Mouse (Mus musculus): ENCODE results near the gene Zfp82. TPM values are rescaled to one million over a fixed set of nuclear protein-coding genes. Genes with fewer than 3 reads are reported as not detected.

Zfp82 gene
- polyA plus RNA-seq, 1 experiment, result 0.35 TPM

DNA sequence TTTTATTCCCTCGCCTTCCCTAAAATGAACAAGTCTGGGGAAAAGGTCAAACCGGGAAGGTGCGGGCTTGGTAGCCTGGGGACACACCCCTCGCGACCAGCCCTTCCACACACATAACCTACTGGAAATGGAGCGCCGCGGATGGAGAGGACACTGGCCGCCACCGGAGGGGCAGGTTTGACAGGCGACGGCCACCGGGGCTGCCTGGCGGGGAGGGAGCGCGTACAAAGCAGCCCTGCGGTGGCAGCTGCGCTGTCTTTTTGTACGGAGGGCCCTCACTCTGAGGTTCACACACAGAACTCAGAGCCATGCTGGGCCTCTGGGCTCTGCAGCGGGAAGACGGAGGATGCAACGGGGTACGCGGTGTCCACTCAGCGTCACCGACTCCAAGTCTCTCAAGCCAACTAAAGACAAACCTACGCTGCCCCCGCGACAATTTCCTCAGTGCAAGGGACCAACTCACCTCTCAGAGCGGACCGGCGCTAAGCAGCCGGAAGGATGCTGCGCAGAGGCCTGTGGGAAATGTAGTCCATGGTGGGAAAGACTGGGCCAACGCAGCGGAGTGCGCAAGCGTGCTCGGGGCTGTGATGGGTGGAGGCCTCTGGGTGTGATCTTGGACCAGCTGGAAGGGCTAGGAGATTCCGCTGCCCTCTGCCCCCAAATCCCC is 21.7 kb downstream of the Zfp82 start, which contains the start of gene Zfp14:
Gene Zfp14, minus strand, starts transcription at position 499 of the 667 bp plus-strand sequence.
- 1% methylated on average over 40 of the region's 40 CpGs for WGBS
- DNase-seq (ENCODE audit: low read depth, low spot score), result peak; percentile 94

DNA sequence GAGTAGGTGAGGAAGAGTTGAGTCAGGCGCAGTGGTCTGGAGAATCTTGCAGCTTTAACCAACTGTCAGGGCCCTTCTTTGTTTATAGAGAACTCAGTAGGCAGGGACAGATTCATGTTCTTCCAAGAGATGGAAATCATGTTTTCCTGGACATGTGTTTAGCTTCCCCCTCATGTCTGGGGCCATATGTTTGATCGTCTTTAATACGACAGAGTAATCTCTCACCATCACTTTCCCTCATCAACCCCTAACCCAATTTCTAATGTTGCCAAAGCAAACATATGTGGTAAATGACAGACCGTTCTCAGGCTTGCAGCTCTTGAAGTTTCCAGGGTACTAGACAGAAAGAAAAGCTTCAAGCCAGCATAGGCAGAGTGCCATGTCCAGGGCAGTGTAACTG is 24.6 kb downstream of the Zfp82 start:
- WGBS, result 76% methylated on average over 4 of the region's 4 CpGs
- DNase-seq (ENCODE audit: low read depth, low spot score), result no peak

DNA sequence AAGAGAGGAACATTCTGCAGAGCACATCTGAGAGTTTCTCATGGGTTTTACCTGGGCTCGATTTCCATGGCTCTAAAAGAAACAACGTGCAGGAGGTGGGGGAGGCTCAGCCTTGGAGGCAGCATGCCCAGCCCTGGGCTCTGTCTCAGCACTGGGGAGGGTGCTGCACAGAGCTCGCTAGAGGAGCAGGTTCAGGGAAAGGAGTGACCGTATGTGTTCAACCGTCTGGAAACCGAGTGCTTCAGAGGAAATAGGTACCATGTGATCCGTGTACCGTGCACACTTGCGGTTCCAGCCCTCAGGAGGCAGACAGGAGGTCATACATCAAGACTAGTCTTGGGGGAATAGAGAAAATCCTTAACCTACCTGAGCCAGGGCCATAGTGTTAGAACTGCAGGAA is 28.3 kb downstream of the Zfp82 start:
- WGBS, result 59% methylated on average over 9 of the region's 9 CpGs

DNA sequence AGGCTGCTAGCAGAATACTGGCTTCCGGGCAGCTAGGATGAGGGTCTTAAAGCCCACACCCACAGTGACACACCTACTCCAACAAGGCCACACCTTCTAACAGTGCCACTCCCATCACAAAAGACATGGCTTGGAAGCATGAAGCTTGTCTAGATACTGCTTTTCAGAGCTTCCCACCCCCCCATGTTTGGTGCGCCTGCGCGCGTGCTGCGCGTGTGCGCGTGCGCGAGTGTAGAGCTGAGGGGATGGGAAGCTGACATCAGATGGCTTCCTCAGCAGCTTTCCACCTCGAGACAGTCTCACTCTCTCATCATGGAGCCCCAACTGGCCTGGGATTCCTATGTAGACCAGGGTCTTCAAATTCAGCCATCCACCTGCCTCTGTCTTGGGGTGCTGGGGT is 38.4 kb downstream of the Zfp82 start:
- no peak for DNase-seq (ENCODE audit: low read depth, low spot score)
- WGBS, result 95% methylated on average over 12 of the region's 12 CpGs

More for the DNA sequence above, 28.3 kb downstream of the Zfp82 start:
- DNase-seq (ENCODE audit: low read depth, low spot score), result no peak

DNA sequence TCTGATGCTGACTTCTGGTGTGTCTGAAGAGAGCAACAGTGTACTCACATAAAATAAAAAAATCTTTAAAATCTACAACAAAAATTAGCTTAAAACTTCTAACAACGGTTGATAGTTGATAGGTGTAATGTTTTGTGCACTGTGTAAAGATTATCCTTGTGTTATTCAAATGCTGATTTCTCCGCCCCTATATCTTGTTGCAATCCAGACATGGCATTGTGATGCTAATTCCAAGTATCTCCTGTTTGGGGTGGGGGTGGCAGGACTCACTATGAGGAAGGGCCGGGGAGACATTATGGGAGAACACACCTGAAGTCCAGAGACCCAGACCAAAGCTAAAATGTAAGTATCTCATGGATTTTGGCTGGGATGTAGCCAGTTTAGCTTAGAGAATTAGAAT is 41.3 kb downstream of the Zfp82 start:
- no peak for DNase-seq (ENCODE audit: low read depth, low spot score)
- 91% methylated on average over 3 of the region's 3 CpGs for WGBS

DNA sequence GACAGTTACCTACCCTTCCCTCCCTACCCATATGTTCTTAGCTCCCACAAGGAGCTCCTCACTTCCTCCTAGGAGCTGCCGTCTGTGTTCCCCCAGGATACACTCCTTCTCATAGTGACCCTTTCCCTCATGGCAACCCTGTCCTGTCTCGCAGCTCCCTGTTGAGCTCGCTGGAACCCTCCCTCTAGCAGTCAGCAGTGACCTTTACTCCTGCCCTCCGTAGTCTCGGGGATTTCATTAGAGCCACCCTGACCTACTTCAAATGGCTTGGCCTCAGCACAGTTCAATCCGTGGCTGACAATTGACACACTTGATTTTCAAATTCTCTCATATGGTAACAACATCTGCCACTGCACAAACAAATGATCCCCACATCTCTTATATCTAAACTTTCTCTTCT is 42.0 kb downstream of the Zfp82 start:
- 11% methylated on average over 6 of the region's 6 CpGs for WGBS
- DNase-seq (ENCODE audit: low read depth, low spot score), result no peak

DNA sequence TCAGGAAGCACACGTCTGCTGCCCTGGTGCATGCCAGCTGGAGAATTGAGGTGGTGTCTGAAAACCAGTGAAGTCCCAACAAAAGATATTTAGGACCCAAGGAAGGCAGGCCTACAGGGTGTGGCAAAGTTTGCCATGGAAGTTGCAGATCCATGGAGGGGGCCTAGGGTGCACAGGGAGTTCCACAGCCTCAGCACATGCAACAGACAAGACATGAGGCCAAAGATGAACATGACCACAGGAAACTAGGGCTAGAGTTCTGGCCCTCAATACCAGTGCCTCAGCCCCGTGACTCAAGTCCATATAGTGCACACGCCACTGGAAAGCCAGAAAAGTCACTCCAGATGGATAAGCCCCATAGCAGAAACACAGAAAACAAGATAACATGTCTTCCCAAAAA is 44.1 kb downstream of the Zfp82 start:
- DNase-seq (ENCODE audit: low read depth, low spot score), result no peak

DNA sequence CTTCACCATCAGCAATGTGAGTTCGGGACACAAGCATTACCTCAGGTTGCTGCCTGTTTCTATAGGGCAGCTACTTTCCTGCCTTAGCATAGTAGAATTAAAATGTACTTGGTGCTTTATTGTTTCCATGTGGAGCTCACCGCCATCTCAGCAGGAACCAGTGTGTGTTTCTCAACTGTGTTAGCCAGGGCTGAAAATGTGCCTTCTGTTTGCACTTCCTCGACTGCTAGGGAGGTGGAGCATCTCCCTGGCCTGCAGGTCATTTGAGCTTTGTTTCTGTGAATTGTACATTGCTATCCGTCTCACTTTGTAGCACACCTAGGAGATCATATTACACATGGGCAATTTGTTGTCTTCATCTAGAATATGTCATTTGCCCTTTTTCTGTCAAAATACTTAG is 45.4 kb downstream of the Zfp82 start:
- DNase-seq (ENCODE audit: low read depth, low spot score), result no peak
- WGBS, result 68% methylated on average over 4 of the region's 4 CpGs

More for the DNA sequence above, 44.1 kb downstream of the Zfp82 start:
- WGBS, result 89% methylated on average over 3 of the region's 3 CpGs

DNA sequence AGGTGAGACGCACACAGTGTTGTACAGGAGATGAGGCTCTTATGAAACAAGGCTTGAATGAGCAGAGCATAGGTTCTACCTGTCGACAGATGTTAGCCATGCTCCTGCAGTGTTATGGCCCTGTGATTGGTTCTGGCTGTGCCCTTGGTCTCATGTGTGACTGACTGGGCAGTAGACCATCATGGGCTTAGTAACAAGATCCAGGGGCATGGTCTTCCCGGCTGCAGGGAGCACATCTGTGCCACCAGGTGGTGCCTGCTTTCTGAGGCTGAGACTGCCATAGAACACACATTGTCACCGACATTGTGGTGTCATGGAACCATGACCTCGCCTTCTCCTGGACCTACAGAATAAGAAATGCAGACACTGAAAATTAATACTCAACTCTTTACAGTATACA is 47.3 kb downstream of the Zfp82 start:
- DNase-seq (ENCODE audit: low read depth, low spot score), result no peak
- WGBS, result 74% methylated on average over 5 of the region's 5 CpGs

DNA sequence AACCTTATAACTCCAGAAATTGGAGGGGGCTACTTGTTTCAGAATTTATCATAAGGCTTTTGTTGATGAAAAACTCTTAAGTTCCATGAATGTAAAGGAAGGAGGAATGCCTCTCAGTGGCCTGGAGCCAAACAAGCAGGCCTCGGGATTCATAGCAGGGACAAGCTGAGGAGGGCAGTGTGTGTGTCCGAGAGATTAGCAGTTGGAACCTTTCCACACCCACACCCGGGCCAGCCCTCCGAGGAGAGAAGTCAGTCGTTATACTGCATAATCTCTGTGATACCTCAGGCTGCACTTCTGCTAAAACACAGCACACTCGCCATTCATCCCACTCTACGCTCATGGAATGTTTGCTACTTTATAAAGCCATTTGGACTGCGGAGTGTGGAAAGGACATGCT is 48.9 kb downstream of the Zfp82 start:
- 68% methylated on average over 8 of the region's 8 CpGs for WGBS
- DNase-seq (ENCODE audit: low read depth, low spot score), result no peak

DNA sequence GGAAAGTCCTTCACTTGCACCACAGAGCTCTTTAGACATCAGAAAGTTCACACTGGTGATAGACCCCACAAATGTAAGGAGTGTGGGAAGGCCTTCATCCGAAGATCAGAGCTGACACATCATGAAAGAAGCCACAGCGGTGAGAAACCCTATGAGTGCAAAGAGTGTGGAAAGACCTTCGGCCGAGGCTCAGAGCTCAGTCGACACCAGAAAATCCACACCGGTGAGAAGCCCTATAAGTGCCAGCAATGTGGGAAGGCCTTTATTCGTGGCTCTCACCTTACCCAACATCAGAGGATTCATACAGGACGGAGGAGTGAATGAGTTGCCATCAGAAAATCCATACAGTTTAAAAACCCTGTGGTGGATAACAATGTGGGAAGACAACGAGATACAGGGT is 49.4 kb downstream of the Zfp82 start:
- WGBS, result 94% methylated on average over 9 of the region's 9 CpGs
- DNase-seq (ENCODE audit: low read depth, low spot score), result no peak

DNA sequence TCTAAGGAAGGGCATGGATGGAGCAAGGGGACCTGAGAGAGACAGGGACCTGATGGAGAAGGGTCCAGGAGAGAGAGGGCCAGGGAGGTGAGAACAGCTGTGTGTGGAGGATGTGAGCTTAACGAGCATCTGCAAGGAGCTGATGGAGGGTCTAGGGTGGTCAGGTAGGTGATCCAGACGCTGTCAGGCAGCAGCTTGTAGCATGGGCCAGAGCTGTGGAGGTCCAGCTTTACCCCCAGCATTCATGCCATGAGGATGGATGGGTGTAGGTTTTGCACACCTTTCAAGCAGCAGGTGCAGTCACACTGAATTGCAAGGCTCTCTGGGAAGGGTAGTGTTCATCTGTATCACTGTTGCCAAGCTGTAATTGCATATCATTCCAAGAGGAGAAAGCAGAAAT is 53.2 kb downstream of the Zfp82 start:
- DNase-seq (ENCODE audit: low read depth, low spot score), result no peak
- WGBS, result 92% methylated on average over 2 of the region's 2 CpGs

DNA sequence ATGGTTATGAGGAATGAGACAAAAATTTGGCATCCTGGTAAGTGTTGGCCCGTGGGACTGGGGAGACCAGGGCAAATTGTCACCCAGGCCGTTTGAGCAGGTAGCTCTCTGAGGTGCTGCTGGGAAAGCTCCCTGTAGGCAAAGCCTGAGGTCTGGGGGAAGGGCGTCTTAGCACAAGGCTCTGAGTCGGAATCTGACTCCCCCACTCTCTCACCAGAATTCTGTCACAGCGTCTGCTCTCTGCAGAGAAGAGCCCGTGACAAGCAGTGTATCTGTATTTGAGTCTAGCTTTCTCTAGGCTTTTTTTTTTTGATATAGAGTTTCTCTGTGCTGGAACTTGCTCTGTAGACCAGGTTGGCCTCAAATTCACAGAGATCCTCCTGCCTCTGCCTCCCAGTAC is 55.5 kb downstream of the Zfp82 start:
- DNase-seq (ENCODE audit: low read depth, low spot score), result no peak
- WGBS, result 95% methylated on average over 6 of the region's 6 CpGs

DNA sequence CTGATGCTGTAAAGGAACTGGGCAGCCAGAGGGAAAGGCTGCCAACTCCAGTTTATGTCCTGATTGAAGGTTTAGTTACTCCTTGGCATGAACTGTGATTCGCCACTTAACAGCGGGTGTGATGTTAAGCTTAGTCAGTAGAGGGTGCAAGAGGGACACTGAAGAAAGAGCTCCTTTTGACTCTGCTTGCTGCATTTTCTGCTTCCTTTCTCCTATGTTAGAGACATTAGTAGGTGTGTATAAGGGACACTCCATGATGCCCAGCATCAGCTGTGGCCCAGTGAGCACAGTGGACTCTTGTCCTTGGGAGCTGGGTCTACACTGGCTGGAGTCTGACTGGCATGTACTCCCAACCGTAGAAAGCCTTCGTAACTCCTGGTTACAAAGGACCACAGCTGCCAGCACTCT is 59.7 kb downstream of the Zfp82 start:
- WGBS, result 53% methylated on average over 4 of the region's 4 CpGs
- peak; percentile 47 for DNase-seq (ENCODE audit: low read depth, low spot score)

DNA sequence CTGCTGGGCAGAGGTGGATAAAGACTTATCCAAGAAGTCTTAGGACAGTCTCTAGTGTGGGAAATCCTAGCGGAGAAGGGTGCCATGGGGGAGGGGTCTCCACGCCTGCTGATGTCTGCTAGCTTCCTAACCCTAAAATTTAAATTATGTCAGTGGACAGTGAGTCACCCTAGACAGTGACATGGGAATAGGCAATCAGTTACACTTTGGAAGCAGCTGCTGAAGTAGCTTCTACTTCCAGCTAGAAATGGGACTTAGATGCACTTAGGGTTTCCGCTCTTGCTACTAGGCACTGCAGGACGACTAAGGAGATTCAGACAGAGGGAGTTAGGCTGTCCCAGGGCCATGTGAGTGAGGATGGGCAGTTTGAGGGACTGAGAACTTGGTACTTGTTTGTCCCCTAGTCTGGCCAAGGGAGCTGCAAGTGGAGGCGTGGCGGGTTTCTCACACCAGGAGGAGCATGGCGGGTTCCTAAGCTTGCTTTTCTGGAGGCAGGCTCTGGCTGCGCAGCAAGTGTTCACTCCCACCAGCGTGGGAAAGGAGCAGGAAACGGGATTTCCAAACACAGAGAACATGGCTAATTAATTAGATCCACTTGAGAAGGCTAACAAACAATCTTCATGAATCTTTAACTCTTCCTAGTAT is 62.0 kb downstream of the Zfp82 start:
- WGBS, result 82% methylated on average over 10 of the region's 10 CpGs
- DNase-seq (ENCODE audit: low read depth, low spot score), result no peak

DNA sequence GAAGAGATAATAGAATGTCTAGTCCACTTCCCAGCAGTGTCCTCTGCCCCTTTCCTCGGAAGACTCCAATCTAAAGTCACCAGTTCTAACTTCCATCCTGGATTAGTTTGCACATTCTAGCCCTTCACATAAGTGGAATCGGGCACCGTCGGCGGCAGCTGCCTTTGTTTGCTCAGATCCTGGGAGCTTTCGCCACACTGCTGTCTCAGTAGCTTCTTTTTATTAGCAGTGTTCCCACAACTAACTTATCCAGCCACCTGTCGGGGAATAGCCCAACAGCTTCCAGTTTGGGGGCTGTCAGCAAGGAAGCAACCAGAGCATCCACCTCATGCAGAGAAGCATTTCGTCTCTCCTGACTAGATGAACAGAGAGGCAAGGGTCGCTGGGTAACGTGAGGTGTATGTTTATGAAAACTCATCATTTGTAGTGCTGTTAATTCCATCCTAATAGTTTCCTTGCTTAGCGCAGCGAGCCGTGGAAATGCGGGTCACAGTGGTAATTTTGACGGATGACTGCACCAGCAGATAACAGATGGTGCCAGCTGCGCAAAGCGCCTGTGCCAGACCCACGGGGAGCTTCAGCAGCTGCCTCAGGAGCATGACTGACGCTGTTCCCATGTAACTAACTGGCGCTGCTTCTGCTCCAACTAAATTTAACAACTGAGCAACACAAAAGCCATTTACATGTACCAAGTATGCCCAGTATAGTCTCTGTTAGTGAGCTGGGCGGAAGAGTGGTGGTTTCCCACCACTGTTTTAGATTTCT is 63.2 kb downstream of the Zfp82 start:
- no peak for DNase-seq (ENCODE audit: low read depth, low spot score)
- 62% methylated on average over 21 of the region's 21 CpGs for WGBS

DNA sequence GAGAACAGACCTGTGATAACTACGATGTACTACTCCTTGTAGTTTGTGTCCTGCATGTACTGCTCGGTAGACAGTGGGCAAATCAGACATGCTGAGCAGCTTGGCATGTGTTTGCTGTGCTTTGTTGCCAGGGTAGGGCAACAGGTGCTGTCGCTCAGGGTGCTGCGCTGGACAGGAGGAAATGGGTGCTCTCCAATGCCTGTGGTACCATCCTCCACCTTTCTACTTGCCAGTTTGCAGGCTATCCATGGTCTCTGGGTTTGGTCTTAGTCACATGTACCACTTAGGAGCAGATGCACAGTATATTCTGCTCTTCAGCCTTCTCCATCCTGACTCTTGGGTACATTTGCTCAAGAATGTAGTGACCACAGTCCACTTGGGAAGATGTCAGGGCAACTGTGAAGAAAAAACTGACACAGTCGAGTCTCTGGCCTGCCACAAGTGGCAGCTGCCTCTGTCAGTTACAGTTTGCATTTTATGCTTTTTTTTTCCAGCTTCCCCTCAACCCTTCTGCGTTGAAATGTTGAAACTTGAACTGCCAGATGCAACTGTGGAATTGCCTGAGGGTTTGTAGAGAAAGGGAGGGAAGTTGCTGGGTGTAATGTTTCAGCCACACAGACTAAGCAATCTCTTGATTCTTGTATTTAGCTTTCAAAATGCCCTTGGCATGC is 64.5 kb downstream of the Zfp82 start:
- 75% methylated on average over 6 of the region's 6 CpGs for WGBS
- no peak for DNase-seq (ENCODE audit: low read depth, low spot score)

DNA sequence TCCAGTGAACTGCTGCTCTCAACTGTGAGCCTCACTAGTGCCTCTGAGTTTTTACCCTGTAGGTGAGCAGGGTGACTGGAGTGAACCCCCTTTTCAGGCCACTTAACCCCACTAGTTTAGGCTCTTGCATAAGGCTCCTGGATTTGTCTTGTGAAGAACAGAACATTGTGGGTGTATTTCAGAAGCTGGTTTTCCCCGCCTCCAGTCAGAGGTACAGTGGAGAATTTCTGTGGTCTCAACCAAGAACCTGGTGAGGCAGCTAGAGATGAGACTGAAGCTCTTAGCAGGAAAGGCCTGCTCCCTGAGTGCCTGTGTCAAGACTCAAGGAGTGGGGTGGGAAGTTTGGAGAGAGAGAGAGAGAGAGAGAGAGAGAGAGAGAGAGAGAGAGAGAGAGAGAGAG is 65.1 kb downstream of the Zfp82 start:
- 89% methylated on average over 1 of the region's 1 CpGs for WGBS
- DNase-seq (ENCODE audit: low read depth, low spot score), result no peak
